Mouse (Mus musculus) urinary bladder, postnatal 0 days (tissue): ENCODE measurements around the gene Samt4. TPM values are rescaled to one million over a fixed set of nuclear protein-coding genes. Genes with fewer than 3 reads are reported as not detected.

Source experiments
- polyA plus RNA-seq: library from polyadenylated mRNA; unstranded; fragments of >200 nt; fragmentation: Nextera tagmentation; extraction: Ambion mirVana; gene quantifications from 2 replicates; pipeline ENCODE4 v1.2.1, GENCODE M21; 2015

Gene Samt4
- not detected in 2 replicates for polyA plus RNA-seq

DNA sequence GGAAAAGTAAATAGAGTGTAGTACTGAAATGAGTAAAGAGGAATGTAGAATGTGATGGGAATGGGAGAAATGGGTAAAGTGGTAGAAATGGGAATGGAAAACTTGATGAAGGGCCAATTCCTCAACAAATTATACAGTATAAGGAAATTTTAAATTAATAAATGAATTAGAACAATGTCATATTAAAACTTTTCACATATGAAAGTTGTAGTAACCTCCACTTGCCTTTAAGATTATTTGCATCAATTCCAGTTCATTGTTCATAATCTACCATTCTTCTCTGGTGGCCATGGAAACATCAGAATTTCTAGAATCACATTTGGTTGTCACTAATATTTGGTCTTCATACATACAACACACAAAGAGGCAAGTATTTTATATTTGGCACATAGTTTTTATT lies at the start of gene Samt4:
Samt4 (plus strand) TSS at position 301 of the 400 bp plus-strand sequence.

Other genes starting within 250 kb of the Samt4 start
- gene 4930524N10Rik, start 138.6 kb upstream of the Samt4 start, polyA plus RNA-seq, result not detected in 2 replicates
- not detected in 2 replicates for gene Samt2, start 97.4 kb downstream of the Samt4 start, polyA plus RNA-seq